Mouse (Mus musculus): ENCODE results near the gene Csf3r.

DNA sequence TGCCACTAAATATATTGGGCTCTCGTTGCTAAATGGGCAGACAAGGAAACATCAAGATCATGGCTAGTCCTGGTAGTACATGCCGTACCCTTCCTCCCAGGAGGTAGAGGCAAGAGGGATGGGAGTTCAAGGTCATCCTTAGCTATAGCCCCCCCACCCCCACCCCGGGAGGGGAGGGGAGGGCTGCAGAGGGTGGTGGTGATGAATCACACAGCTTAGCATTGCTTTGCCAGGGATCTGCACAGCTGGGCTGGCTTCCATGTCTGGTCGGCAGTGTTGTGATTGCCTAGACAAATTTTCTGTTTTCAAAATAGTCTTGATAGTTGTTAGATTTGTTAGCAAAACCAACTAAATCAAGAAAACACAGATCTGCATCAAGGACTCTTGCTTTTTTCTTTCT lies 54.9 kb downstream of the Csf3r start:
- no peak for TF ChIP-seq FLI1 (IDR thresholded peaks at IDR 0.05; ENCODE audit: low read length)
- no peak for TF ChIP-seq GATA1 (IDR thresholded peaks at IDR 0.05; ENCODE audit: borderline replicate concordance, low read length)

All from megakaryocyte, embryonic 14.5 days (primary cell).